Mouse (Mus musculus) lung, embryonic 16.5 days (tissue): ENCODE data around the gene Fam151a. TPM values are rescaled to one million over a fixed set of nuclear protein-coding genes. Genes with fewer than 3 reads are reported as not detected.
"Not testable (repeated sequence)": the region's sequence is repeated elsewhere in the genome, so short reads cannot be mapped to it uniquely, and the experiment has no call there.

ENCODE experiments used
- ATAC-seq: fragments of 200-750 bp; cut with Nextera tagmentation; 2 replicates; pipeline ENCODE4 v1.8.0; 2017; ENCODE audit warnings: low read depth, mild to moderate bottlenecking, moderate library complexity
- H3K27ac ChIP-seq: fragments of 300-500 bp; sonication (generic); 2 replicates; pipeline ENCODE4 v1.5.1; 2014; ENCODE audit warnings: mild to moderate bottlenecking, control low read depth, low read length
- H3K27me3 ChIP-seq: fragments of 300-500 bp; sonication (generic); 2 replicates; pipeline ENCODE4 v1.6.1; 2014; ENCODE audit warnings: low read depth, low read length, mixed read lengths; ENCODE audit not compliant: control insufficient read depth, insufficient read depth
- H3K36me3 ChIP-seq: fragments of 300-500 bp; sonication (generic); 2 replicates; pipeline ENCODE4 v1.6.1; 2014; ENCODE audit warnings: low read length; ENCODE audit not compliant: control insufficient read depth, insufficient read depth
- H3K4me1 ChIP-seq: fragments of 300-500 bp; sonication (generic); replicated peaks from 2 replicates; pipeline ENCODE4 v1.6.1; 2014; ENCODE audit warnings: low read length, mixed read lengths; ENCODE audit not compliant: control insufficient read depth, insufficient read depth
- H3K4me2 ChIP-seq: fragments of 300-500 bp; sonication (generic); 2 replicates; pipeline ENCODE4 v1.6.1; 2014; ENCODE audit warnings: low read depth, low read length, control low read depth
- H3K4me3 ChIP-seq: fragments of 300-500 bp; sonication (generic); 2 replicates; pipeline ENCODE4 v1.5.1; 2014; ENCODE audit warnings: mild to moderate bottlenecking, low read length, control low read depth
- H3K9ac ChIP-seq: fragments of 300-500 bp; sonication (generic); 2 replicates; pipeline ENCODE4 v1.6.1; 2014; ENCODE audit warnings: low read length, control low read depth
- H3K9me3 ChIP-seq: fragments of 300-500 bp; sonication (generic); 2 replicates; pipeline ENCODE4 v1.6.1; 2016; ENCODE audit warnings: low read length; ENCODE audit not compliant: control insufficient read depth
- WGBS: fragments of 180-500 bp; shearing (Covaris S2); extraction: QIAGEN DNeasy Blood & Tissue Kit; methylation state at CpG from one replicate; pipeline ENCODE4 v1.1.7; 2014; 5-methylcytosine and 5-hydroxymethylcytosine counted together
- polyA plus RNA-seq: library from polyadenylated mRNA; unstranded; fragments of >200 nt; fragmentation: Nextera tagmentation; extraction: Ambion mirVana; gene quantifications from 2 replicates; pipeline ENCODE4 v1.2.1, GENCODE M21; 2015

Gene Fam151a
- polyA plus RNA-seq, 1 experiment from 2014 or later = 0.30 TPM

DNA sequence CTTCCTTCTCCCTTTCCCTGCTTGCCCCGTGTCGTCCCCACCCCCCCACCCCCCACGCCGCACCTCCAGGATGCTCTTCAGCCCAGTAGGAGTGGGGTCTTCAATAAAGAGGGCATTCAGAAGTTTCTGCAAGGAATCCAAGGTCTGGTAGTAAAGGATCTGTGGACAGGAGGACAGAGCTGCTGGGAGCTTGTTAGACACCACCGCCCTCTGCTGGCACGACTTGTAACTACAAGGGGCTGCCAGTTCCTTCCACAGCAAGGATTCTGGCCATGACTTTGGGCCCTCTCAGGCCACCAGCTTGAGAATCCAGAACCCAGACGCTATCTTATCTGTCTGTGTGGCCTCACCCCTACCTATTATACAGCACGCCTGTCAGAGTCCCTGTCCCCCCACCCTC is 25.3 kb upstream of the Fam151a start:
- peak; percentile 47 for ATAC-seq
- no peaks in the 10 kb centered on the region; the same call in 1 of the 2 replicates for H3K4me1 ChIP-seq
- no peak overlapping the region for H3K27ac ChIP-seq
- H3K36me3 ChIP-seq = no peaks in the 10 kb centered on the region
- H3K4me3 ChIP-seq = no peak overlapping the region
- WGBS = 6% methylated on average over 8 of the region's 8 CpGs
- peak overlapping the region; percentile 42 for H3K4me2 ChIP-seq
- H3K9ac ChIP-seq = 0 out of 2 replicates have a peak overlapping the region, but pooled peaks have one; percentile 21
- H3K27me3 ChIP-seq = no peaks in the 10 kb centered on the region
- H3K9me3 ChIP-seq = no peaks in the 10 kb centered on the region

- Histone ChIP-seq H3K4me2 (no peak overlapping the region), H3K27me3 (no peaks in the 10 kb centered on the region), H3K27ac (no peak overlapping the region), H3K4me1 (no peaks in the 10 kb centered on the region), H3K36me3 (no peaks in the 10 kb centered on the region), H3K9ac (no peak overlapping the region), H3K4me3 (no peak overlapping the region), H3K9me3 (no peaks in the 10 kb centered on the region)
- ATAC-seq = no peak
- WGBS = 79% methylated on average over 6 of the region's 6 CpGs
These were observed 20.1 kb upstream of the Fam151a start for GRCm38 (mm10) chr4:106713622-106714021.

DNA sequence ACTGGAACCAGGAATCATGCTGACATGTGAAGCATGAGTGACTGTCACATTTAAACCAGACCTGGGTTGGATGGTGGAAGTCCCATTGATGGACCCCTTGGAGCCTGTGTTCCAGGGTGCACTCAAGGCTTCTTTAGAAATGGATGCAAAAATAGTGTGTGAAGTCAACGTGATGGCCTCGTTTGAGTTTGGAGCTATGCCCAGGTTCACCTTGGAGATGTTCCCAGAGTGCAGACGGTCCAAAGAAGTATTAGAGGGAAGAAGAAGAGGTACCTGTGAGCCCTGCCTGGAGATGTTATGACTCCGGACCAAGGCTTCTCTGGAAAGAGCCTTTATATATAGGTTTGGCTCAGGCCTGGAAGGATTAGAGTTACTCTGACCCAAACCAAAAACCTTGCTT is 13.1 kb upstream of the Fam151a start:
- H3K4me2 ChIP-seq = no peak overlapping the region
- no peak overlapping the region for H3K9ac ChIP-seq
- H3K36me3 ChIP-seq = no peaks in the 10 kb centered on the region
- no peaks in the 10 kb centered on the region for H3K4me1 ChIP-seq
- H3K27ac ChIP-seq = no peak overlapping the region
- H3K9me3 ChIP-seq = no peaks in the 10 kb centered on the region
- H3K4me3 ChIP-seq = no peak overlapping the region
- 75% methylated on average over 4 of the region's 4 CpGs for WGBS
- H3K27me3 ChIP-seq = no peaks in the 10 kb centered on the region
- no peak for ATAC-seq

- H3K9ac ChIP-seq = no peak within 1 kb of the TSS
- no peak within 1 kb of the TSS for H3K4me2 ChIP-seq
- H3K27me3 ChIP-seq = no peaks in the 10 kb centered on the region
- no peak within 1 kb of the TSS for H3K27ac ChIP-seq
- no peak for ATAC-seq
- H3K9me3 ChIP-seq = no peaks in the 10 kb centered on the region
- H3K4me3 ChIP-seq = no peak within 1 kb of the TSS
- no peaks in the 10 kb centered on the region for H3K36me3 ChIP-seq
- 61% methylated on average over 7 of the region's 7 CpGs for WGBS
- H3K4me1 ChIP-seq = no peaks in the 10 kb centered on the region
These were observed 2.9 kb upstream of the Fam151a start, which contains the start of gene Mroh7 for GRCm38 (mm10) chr4:106730814-106731213. TSS of gene Mroh7 (minus strand) at chr4:106730925.

- not testable (repeated sequence) for H3K9me3 ChIP-seq, H3K36me3 ChIP-seq, H3K4me3 ChIP-seq, H3K4me1 ChIP-seq, H3K27me3 ChIP-seq, H3K9ac ChIP-seq, H3K27ac ChIP-seq, H3K4me2 ChIP-seq, ATAC-seq
- WGBS = 90% methylated on average over 1 of the region's 1 CpGs
These were observed 3.2 kb downstream of the Fam151a start for GRCm38 (mm10) chr4:106736884-106737283.

DNA sequence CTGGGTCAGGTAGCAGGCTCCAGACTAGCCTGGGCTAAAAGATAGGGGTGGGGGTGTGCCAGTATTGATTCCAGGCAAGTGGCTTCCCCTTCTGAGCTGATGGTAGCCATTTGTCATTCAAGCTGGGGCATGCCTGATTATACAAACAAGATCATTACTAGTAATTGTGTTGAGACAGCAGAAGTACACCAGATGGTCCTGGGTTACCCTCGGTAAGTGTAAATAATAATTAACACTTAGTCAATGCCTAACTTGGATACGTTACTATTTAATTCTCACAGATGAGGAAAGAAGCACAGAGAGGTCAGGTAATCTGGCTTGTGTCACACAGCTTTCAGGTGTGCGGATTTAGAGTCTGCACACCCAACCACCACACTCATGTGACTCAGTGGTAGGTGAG is 4.2 kb downstream of the Fam151a start:
- Histone ChIP-seq H3K27me3 (no peaks in the 10 kb centered on the region), H3K27ac (no peak overlapping the region), H3K4me3 (no peak overlapping the region), H3K4me1 (no peaks in the 10 kb centered on the region), H3K36me3 (no peaks in the 10 kb centered on the region), H3K9me3 (no peaks in the 10 kb centered on the region), H3K9ac (no peak overlapping the region), H3K4me2 (no peak overlapping the region)
- no peak for ATAC-seq
- WGBS = 55% methylated on average over 3 of the region's 3 CpGs

DNA sequence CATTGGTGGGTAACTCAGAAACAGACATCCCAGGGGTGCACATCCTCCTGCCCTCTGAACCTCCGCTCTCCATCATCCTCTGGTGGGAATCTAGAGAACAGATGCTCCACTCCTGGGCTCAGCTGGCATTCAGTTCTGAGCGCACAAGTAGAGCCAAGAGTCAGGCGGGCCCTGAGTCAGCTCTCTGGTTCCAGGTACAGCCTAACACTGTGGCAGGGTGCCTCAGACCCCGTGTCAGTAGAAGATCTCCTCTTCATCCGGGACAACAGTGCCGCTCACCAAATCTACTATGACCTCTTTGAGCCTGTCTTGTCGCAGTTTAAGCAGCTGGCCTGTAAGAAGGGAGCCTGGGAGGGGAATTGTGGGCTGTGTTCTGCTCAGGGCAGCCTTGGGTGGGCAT is 12.2 kb downstream of the Fam151a start:
- no peak for ATAC-seq
- Histone ChIP-seq H3K9ac (no peak overlapping the region), H3K36me3 (no peaks in the 10 kb centered on the region), H3K4me3 (no peak overlapping the region), H3K4me2 (no peak overlapping the region), H3K27ac (no peak overlapping the region), H3K27me3 (no peaks in the 10 kb centered on the region), H3K9me3 (no peaks in the 10 kb centered on the region), H3K4me1 (no peaks in the 10 kb centered on the region)
- WGBS = 65% methylated on average over 7 of the region's 7 CpGs

DNA sequence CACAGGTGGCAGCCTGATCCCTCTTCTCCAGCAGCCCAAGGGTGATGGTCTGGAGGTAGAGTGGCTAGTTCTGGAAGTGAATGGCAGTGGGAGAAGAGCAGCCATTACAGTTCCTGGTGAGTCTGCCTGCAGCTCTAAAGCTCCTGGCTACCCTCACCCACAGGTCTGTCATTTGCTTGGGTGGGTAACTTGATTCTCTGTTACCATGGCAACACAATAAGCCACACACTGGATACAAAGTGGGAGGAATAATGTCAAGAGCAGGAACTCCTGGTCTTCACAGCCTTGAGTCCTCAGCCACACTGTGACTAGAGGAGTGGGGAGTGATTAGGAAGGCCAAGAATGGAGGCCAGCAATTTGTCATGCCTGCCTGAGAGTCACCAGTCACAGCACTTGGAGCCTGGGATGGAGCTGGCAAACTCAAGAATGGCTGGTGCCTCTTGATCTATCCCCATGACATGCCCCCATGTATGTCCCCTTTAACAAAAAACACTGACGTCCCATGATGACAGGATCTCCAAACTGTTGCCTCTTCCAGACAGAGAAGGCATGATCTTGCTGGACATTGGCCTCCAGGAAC is 13.4 kb downstream of the Fam151a start:
- Histone ChIP-seq H3K27me3 (no peaks in the 10 kb centered on the region), H3K9ac (no peak overlapping the region), H3K36me3 (no peaks in the 10 kb centered on the region), H3K4me2 (no peak overlapping the region), H3K27ac (no peak overlapping the region), H3K4me1 (no peaks in the 10 kb centered on the region), H3K4me3 (no peak overlapping the region), H3K9me3 (no peaks in the 10 kb centered on the region)
- 80% methylated on average over 1 of the region's 1 CpGs for WGBS
- ATAC-seq = no peak

DNA sequence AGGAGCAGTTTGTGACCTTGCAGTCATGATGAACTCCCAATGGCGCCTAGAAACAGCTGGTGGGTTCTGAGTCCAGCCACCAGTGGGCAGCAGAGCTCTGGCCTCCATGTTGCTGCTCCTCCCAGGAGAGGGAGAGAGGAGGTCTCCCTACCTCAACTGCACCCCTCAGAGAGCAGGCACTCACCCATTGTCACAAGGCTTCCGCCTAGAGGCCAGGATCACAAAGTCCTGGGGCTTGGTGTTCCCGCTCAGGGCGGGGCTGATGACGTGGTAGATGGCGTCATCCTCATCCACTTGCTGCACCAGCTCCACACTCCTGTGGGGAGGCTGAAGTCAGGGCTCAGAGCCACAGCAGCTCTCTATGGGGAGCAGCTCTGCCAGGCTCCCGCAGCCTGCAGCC is 16.0 kb downstream of the Fam151a start:
- Histone ChIP-seq H3K4me3 (no peak overlapping the region), H3K4me1 (no peaks in the 10 kb centered on the region), H3K9me3 (no peaks in the 10 kb centered on the region), H3K27me3 (no peaks in the 10 kb centered on the region), H3K36me3 (no peaks in the 10 kb centered on the region), H3K4me2 (peak overlapping the region; percentile 32), H3K9ac (peak overlapping the region; percentile 31; the same call in 1 of the 2 replicates), H3K27ac (no peak overlapping the region)
- peak; percentile 75 for ATAC-seq
- 7% methylated on average over 7 of the region's 7 CpGs for WGBS

DNA sequence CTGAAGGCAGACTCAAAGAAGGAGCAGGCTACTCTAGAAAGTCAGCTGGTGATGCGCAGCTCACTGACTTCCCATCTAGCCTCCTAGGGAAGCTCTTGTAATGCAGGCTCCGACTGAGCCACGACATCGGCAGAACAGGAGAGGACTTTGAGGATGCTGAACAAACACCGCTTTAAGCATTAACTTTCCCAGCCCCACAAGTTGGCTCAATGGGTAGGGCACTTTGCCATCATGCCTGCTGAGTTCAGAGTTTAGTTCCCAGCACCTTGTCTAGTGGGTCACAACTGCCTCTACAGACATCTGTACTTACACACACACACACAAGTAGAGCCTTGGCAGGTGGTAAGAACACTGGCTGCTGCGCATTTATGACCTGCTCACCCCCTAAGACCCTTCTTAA is 18.0 kb downstream of the Fam151a start:
- Histone ChIP-seq H3K27me3 (no peaks in the 10 kb centered on the region), H3K4me2 (no peak overlapping the region), H3K27ac (no peak overlapping the region), H3K9ac (no peak overlapping the region), H3K9me3 (no peaks in the 10 kb centered on the region), H3K36me3 (no peaks in the 10 kb centered on the region), H3K4me1 (no peaks in the 10 kb centered on the region), H3K4me3 (no peak overlapping the region)
- no peak for ATAC-seq
- WGBS = 80% methylated on average over 6 of the region's 6 CpGs
